Mouse (Mus musculus): ENCODE measurements around the gene Rab6b. TPM values are rescaled to one million over a fixed set of nuclear protein-coding genes. Genes with fewer than 3 reads are reported as not detected.
"Not testable (repeated sequence)": the region's sequence is repeated elsewhere in the genome, so short reads cannot be mapped to it uniquely, and the experiment has no call there.

Gene Rab6b
- polyA plus RNA-seq, 1 experiment from 2014 or later: 5.5 TPM

DNA sequence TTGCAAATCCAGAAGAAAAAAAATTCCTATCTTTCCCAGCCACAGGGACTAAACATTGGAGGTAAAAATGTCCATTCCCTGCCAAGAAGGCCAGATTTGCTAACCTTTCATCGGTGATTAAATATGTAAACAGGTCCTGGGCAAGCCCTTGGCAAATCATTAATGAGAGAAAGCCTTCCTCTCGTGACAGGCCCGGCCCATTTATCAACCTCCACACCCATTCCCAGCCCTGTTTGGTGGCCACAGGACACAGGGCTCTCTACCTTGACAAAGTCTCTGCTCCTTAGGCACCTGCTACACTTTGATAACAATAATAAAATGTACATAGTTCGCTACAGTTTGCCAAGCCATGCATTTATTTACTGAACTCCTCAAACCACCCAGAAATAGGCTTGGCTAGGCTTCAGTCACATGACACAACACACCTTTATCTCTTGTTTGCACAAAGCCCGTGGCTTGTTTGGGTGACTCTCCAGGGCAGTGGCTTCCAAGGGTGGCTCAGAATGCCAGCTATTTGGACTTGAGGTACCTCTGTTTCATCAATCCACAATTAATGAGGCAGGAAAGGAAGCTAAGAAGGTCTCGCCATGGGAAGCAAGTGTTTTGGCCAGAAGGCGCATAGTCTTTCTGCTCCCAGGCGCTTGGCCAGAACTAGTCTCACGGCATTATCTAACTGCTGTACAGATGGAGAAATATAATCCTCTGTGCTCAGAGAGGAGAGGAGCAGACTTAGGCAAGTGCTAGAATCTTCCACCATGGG is 21.3 kb upstream of the Rab6b start:
- Histone ChIP-seq H3K9ac (ENCODE audit: low read length) (no peak overlapping the region), H3K4me2 (ENCODE audit: low read depth, low read length) (0 out of 2 replicates have a peak overlapping the region, but pooled peaks have one; percentile 4), H3K27me3 (ENCODE audit: control insufficient read depth, insufficient read depth, low read length) (no peaks in the 10 kb centered on the region), H3K36me3 (ENCODE audit: control insufficient read depth, insufficient read depth, low read length) (no peaks in the 10 kb centered on the region), H3K9me3 (replicated peaks; ENCODE audit: control insufficient read depth, low read length) (no peaks in the 10 kb centered on the region), H3K27ac (ENCODE audit: low read length) (peak overlapping the region; percentile 76), H3K4me3 (replicated peaks; ENCODE audit: low read length) (no peak overlapping the region), H3K4me1 (ENCODE audit: control insufficient read depth, insufficient read depth, low read length) (peaks cover 23% of the 10 kb centered on the region)
- WGBS: 33% methylated on average over 9 of the region's 9 CpGs
- ATAC-seq (ENCODE audit: insufficient read depth, low FRiP score): peak; percentile 93

- Histone ChIP-seq H3K9me3 (replicated peaks; ENCODE audit: control insufficient read depth, low read length) (no peaks in the 10 kb centered on the region), H3K4me2 (ENCODE audit: low read depth, low read length) (no peak overlapping the region), H3K4me3 (replicated peaks; ENCODE audit: low read length) (no peak overlapping the region), H3K9ac (ENCODE audit: low read length) (no peak overlapping the region), H3K4me1 (ENCODE audit: control insufficient read depth, insufficient read depth, low read length) (peaks cover 23% of the 10 kb centered on the region), H3K36me3 (ENCODE audit: control insufficient read depth, insufficient read depth, low read length) (no peaks in the 10 kb centered on the region), H3K27ac (ENCODE audit: low read length) (peak overlapping the region; percentile 76), H3K27me3 (ENCODE audit: control insufficient read depth, insufficient read depth, low read length) (no peaks in the 10 kb centered on the region)
- 76% methylated on average over 16 of the region's 16 CpGs for WGBS
- ATAC-seq (ENCODE audit: insufficient read depth, low FRiP score): no peak
Observed at GRCm38 (mm10) chr9:103091039-103091883, 20.3 kb upstream of the Rab6b start.

DNA sequence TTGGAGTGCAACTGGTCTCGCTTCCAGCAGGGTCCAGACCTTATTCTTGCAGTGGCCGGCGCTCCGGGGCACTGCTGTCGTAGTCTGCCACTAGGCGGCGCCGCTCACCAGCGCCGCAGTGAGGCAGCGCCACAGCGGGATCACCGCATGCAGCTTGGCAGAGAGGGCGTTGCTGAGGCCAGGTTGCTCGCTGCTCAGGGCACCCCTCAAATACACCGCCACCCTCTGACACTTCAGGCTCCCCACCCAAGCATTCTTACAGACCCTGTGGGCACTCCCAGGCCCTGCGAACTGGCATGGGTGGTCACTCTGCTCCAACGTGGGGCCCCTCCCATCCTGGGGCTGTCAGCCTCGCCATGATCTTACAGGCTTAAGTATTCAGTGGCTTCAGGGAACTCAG is 19.3 kb upstream of the Rab6b start:
- peaks cover 23% of the 10 kb centered on the region for H3K4me1 ChIP-seq (ENCODE audit: control insufficient read depth, insufficient read depth, low read length)
- H3K27ac ChIP-seq (ENCODE audit: low read length): 0 out of 2 replicates have a peak overlapping the region, but pooled peaks have one; percentile 24
- peak; percentile 69 for ATAC-seq (ENCODE audit: insufficient read depth, low FRiP score)
- H3K4me3 ChIP-seq (replicated peaks; ENCODE audit: low read length): peak overlapping the region; percentile 51
- H3K27me3 ChIP-seq (ENCODE audit: control insufficient read depth, insufficient read depth, low read length): no peaks in the 10 kb centered on the region
- peak overlapping the region; percentile 76 for H3K9ac ChIP-seq (ENCODE audit: low read length)
- peak overlapping the region; percentile 86 for H3K4me2 ChIP-seq (ENCODE audit: low read depth, low read length)
- H3K9me3 ChIP-seq (replicated peaks; ENCODE audit: control insufficient read depth, low read length): no peaks in the 10 kb centered on the region
- 1% methylated on average over 19 of the region's 19 CpGs for WGBS
- no peaks in the 10 kb centered on the region for H3K36me3 ChIP-seq (ENCODE audit: control insufficient read depth, insufficient read depth, low read length)

GRCm38 (mm10) chr9:103093681-103094080 is 17.9 kb upstream of the Rab6b start:
- WGBS: 76% methylated on average over 3 of the region's 3 CpGs
- ATAC-seq (ENCODE audit: insufficient read depth, low FRiP score): no peak
- H3K36me3 ChIP-seq (ENCODE audit: control insufficient read depth, insufficient read depth, low read length): no peaks in the 10 kb centered on the region

GRCm38 (mm10) chr9:103108341-103108798 is 3.2 kb upstream of the Rab6b start:
- peak overlapping the region; percentile 44 for H3K4me3 ChIP-seq (replicated peaks; ENCODE audit: low read length)
- ATAC-seq (ENCODE audit: insufficient read depth, low FRiP score): peak; percentile 54; the same call in 1 of the 2 replicates
- peaks cover 34% of the 10 kb centered on the region for H3K27me3 ChIP-seq (ENCODE audit: control insufficient read depth, insufficient read depth, low read length)
- H3K9me3 ChIP-seq (replicated peaks; ENCODE audit: control insufficient read depth, low read length); H3K36me3 ChIP-seq (ENCODE audit: control insufficient read depth, insufficient read depth, low read length); H3K27ac ChIP-seq (ENCODE audit: low read length): not testable (repeated sequence)
- peaks cover 11% of the 10 kb centered on the region for H3K4me1 ChIP-seq (ENCODE audit: control insufficient read depth, insufficient read depth, low read length)
- peak overlapping the region; percentile 50 for H3K4me2 ChIP-seq (ENCODE audit: low read depth, low read length)
- 19% methylated on average over 7 of the region's 14 CpGs for WGBS
- 0 out of 2 replicates have a peak overlapping the region, but pooled peaks have one; percentile 32 for H3K9ac ChIP-seq (ENCODE audit: low read length)

More at GRCm38 (mm10) chr9:103093681-103094080, 17.9 kb upstream of the Rab6b start:
- H3K27me3 ChIP-seq (ENCODE audit: control insufficient read depth, insufficient read depth, low read length): no peaks in the 10 kb centered on the region
- no peak overlapping the region for H3K27ac ChIP-seq (ENCODE audit: low read length)
- no peaks in the 10 kb centered on the region for H3K9me3 ChIP-seq (replicated peaks; ENCODE audit: control insufficient read depth, low read length)
- no peak overlapping the region for H3K9ac ChIP-seq (ENCODE audit: low read length)
- no peak overlapping the region for H3K4me3 ChIP-seq (replicated peaks; ENCODE audit: low read length)
- H3K4me1 ChIP-seq (ENCODE audit: control insufficient read depth, insufficient read depth, low read length): peaks cover 23% of the 10 kb centered on the region
- H3K4me2 ChIP-seq (ENCODE audit: low read depth, low read length): no peak overlapping the region

DNA sequence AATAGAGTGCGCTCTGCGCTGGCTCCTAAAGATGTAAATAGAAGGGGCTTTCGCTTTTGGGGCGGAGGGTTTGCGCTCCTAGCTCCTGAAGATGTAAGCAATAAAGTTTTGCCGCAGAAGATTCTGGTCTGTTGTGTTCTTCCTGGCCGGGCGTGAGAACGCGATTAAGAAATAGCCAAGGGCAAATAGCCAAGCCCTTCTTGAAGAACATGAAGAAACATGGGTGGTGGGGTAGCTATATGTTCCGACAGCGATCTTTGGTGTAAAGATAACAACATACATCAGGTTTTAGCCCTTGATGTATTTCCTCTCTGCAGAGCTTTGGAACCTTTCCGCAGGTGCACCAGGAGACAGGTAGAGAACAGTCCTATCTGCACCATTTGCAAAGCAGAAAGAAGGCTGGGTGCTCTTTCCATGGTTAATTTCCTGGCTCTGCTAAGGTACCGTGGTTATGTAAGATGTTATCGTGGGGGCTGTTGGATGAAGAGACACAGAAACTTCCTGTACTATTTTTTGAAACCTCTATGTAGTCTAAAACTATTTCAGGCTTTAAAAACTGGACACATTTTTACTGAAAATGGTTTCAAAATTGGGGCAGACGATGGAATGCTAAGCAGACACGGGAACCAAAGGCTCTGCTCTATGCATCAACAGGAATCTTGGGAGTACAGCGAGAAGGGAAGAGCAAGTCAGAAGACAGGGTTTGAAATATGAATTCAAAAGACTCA is 2.5 kb upstream of the Rab6b start:
- H3K4me3 ChIP-seq (replicated peaks; ENCODE audit: low read length): peak overlapping the region; percentile 50
- 29% methylated on average over 18 of the region's 18 CpGs for WGBS
- H3K4me2 ChIP-seq (ENCODE audit: low read depth, low read length): peak overlapping the region; percentile 60
- no peaks in the 10 kb centered on the region for H3K9me3 ChIP-seq (replicated peaks; ENCODE audit: control insufficient read depth, low read length)
- no peaks in the 10 kb centered on the region for H3K36me3 ChIP-seq (ENCODE audit: control insufficient read depth, insufficient read depth, low read length)
- peaks cover 37% of the 10 kb centered on the region for H3K27me3 ChIP-seq (ENCODE audit: control insufficient read depth, insufficient read depth, low read length)
- H3K27ac ChIP-seq (ENCODE audit: low read length): no peak overlapping the region
- ATAC-seq (ENCODE audit: insufficient read depth, low FRiP score): no peak
- peak overlapping the region; percentile 52 for H3K9ac ChIP-seq (ENCODE audit: low read length)
- peaks cover 11% of the 10 kb centered on the region for H3K4me1 ChIP-seq (ENCODE audit: control insufficient read depth, insufficient read depth, low read length)

DNA sequence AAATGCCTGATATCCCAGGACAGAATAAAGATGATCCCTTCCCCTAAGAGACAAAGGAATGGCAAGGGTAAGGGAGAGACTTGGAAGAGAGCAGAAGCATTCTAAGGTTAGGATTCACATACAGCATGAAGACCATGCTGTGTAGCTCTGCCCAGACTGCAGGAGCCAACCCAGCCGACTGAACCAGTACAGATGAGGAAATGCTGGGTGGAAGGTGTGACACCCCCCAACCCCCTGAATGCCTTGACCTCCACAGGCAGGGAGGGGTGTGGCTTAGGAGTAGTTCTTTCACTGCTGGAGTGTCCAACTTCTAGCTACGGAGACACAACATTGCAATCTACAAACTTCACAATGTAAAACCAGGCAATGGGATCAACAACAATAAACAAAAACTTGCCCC is 1.7 kb upstream of the Rab6b start:
- 0 out of 2 replicates have a peak overlapping the region, but pooled peaks have one; percentile 60 for H3K4me2 ChIP-seq (ENCODE audit: low read depth, low read length)
- 59% methylated on average over 2 of the region's 2 CpGs for WGBS
- H3K4me1 ChIP-seq (ENCODE audit: control insufficient read depth, insufficient read depth, low read length): peaks cover 11% of the 10 kb centered on the region
- H3K27me3 ChIP-seq (ENCODE audit: control insufficient read depth, insufficient read depth, low read length): peaks cover 37% of the 10 kb centered on the region
- no peak overlapping the region for H3K27ac ChIP-seq (ENCODE audit: low read length)
- ATAC-seq (ENCODE audit: insufficient read depth, low FRiP score): no peak
- H3K9me3 ChIP-seq (replicated peaks; ENCODE audit: control insufficient read depth, low read length): no peaks in the 10 kb centered on the region
- no peaks in the 10 kb centered on the region for H3K36me3 ChIP-seq (ENCODE audit: control insufficient read depth, insufficient read depth, low read length)
- no peak overlapping the region for H3K9ac ChIP-seq (ENCODE audit: low read length)
- no peak overlapping the region for H3K4me3 ChIP-seq (replicated peaks; ENCODE audit: low read length)

DNA sequence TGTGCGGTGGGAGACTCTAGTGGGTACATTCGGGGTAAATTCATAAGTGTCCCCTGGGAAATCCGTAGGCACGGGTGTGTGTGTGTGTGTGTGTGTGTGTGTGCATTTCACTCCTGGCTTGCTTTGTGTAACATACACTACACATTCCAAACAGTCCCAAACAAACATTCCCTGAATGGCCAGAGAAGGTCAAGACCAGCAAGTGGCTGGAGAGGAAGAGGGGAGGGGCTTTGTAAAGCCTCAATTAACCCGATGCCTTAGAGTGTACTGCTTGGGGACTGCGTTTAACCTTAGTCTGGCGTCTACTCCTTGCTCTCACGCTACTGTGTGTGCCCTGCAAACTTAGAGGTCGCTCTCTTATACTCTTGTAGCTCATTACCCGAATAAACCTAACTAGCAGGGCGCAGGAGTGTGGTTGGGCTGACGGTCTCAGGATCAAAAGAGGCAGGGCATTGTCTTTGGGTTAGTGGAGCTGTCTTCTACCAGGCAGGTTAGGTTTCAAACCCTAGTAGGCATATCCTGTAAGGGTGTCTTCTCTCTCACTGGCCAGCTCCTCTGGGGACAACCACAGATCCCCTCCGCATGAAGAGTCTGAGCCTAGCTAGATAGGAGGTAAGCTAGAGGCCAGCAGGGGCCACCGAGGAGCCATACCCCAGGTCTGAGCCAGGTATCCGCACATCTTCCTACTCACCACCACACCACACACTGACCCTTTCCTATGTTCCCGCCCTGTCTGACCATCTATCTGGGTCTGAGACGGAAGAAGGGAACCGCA is 673 bp upstream of the Rab6b start:
- no peak overlapping the region for H3K27ac ChIP-seq (ENCODE audit: low read length)
- H3K9me3 ChIP-seq (replicated peaks; ENCODE audit: control insufficient read depth, low read length): no peaks in the 10 kb centered on the region
- peak overlapping the region; percentile 94 for H3K4me2 ChIP-seq (ENCODE audit: low read depth, low read length)
- no peak for ATAC-seq (ENCODE audit: insufficient read depth, low FRiP score)
- H3K4me3 ChIP-seq (replicated peaks; ENCODE audit: low read length): peak overlapping the region; percentile 61
- peaks cover 11% of the 10 kb centered on the region for H3K4me1 ChIP-seq (ENCODE audit: control insufficient read depth, insufficient read depth, low read length)
- H3K27me3 ChIP-seq (ENCODE audit: control insufficient read depth, insufficient read depth, low read length): peaks cover 37% of the 10 kb centered on the region
- no peaks in the 10 kb centered on the region for H3K36me3 ChIP-seq (ENCODE audit: control insufficient read depth, insufficient read depth, low read length)
- H3K9ac ChIP-seq (ENCODE audit: low read length): peak overlapping the region; percentile 77
- 14% methylated on average over 18 of the region's 18 CpGs for WGBS
